Mouse (Mus musculus): Measurements from ENCODE around the gene Slc25a19.

Slc25a19 gene

GRCm38 (mm10) chr11:115640978-115641663 is 13.0 kb upstream of the Slc25a19 start:
- DNase-seq (ENCODE audit: low spot score in 2 of 2), result no peak

DNA sequence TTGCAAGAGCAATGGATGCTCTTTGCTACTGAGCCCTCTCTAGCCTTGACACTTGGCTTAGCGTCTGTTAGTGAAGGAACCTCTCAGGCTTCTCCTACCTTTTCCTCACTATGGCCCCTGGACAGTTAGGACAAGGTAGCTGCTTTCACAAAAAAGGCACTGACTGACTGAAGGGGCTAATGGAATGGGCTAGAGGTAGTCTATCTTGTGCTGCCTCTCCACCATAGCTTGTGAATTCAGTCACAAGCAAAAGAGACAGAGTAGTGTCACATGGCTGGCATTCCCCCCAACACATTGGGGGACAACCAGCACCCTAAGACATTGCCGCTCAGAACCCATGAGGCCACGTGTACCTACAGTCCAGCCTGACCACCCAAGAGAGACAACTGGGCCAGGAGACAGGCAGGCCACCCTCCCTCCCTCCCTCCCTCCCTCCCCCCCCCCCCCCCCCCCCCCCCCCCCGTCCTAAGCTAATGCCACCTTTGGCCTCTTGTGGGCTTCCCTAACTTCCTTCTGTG is 12.3 kb upstream of the Slc25a19 start:
- DNase-seq (ENCODE audit: low spot score in 2 of 2), result no peak

- no peak for DNase-seq (ENCODE audit: low spot score in 2 of 2)
These were observed 11.4 kb upstream of the Slc25a19 start for GRCm38 (mm10) chr11:115639540-115639939.

DNA sequence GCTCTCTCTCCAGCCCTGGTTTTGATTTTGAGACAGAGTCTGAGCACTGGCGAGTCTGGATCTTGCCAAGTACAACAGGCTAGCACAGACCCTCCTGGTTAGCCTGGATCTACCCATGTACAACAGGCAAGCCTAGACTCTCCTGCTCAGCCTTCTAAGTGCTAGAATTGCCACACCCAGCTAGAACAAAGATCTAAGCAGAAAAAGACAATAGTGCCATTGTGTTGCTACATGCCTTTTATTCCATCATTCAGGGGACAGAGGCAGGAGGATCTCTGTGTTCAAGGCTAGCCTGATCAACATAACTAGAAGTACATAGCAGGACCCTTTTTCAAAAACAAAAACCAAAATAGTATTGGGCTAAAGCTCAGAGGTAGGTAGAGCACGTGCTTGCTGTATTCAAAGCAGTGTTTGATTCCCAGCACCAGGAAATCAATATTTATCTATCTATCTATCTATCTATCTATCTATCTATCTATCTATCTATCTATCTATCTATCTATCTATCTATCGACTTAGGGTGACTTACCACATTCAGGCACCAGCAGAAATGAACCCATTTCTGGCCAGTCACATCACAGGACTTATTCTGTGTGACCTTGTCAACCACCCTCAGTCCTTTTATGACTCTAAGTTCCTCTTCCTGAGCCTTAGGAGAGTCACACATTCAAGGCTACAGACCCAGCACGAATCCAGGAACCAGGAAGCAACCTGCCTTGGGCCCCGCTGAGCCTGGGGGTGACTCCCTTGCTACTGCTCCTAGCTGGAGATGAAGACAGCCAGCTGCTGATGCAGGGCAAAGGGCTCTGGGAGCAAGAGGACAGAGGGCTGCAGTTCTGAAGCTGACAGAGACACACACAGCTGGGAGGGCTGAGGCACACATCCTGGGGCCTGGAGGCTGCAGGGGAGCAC is 10.7 kb upstream of the Slc25a19 start:
- no peak for DNase-seq (ENCODE audit: low spot score in 2 of 2)

DNA sequence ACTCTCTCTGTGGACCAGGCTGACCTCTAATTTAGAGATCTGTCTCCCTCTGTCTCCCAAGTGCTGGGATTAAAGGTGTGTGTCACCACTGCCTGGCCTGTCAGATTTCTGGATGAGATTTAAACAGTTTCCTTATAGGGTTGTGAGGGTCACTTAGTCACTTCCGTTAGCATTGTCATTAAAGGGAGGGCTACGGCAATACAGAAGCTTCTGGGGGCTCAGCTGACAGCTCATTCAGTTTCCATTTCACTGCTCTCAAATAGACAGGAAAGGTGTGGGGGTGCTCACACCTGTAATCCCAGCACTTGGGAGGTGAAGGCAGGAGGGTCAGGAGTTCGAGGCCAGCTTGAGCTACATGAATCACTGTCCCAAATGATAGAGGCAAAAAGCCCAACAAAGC is 8.9 kb upstream of the Slc25a19 start:
- DNase-seq (ENCODE audit: low spot score in 2 of 2), result no peak

GRCm38 (mm10) chr11:115635484-115635883 is 7.4 kb upstream of the Slc25a19 start:
- DNase-seq (ENCODE audit: low spot score in 2 of 2), result no peak

- DNase-seq (ENCODE audit: low spot score in 2 of 2), result no peak
These were observed 6.9 kb upstream of the Slc25a19 start for GRCm38 (mm10) chr11:115635041-115635440.

DNA sequence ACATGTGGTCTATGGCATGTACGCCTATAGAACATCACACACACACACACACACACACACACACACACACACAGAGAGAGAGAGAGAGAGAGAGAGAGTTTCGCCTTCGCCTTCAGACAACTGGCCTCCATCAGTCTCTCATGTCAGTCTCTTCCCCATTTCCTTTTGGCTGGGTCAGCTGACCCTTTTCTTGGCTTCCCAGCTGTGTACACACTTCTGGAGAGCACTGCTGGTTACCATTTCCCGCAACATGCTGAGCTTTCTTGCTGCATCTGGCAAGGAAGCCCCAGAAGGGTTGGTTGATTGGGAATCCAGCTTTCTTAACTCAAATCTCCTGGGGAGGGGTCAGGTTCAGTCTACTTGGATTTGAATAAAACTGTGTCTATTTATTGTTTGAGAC is 6.0 kb upstream of the Slc25a19 start:
- DNase-seq (ENCODE audit: low spot score in 2 of 2), result no peak

DNA sequence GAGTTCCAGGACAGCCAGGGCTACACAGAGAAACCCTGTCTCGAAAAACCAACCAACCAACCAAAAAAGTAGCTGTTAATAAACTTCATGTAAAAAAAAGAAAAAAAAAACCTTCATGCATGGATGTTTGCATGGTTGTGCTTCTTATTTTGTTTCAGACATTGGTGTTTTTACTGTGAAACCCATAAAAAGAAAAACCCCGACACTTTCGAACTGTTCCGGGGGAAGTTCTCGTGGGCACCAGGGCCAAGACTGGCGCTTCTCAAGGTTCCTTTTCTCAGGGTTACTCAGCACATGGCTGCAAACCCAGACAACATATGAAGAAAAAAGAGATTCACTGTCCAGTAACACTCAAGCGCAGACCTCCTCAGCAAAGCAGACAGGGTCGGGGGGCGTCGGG is 4.8 kb upstream of the Slc25a19 start:
- DNase-seq (ENCODE audit: low spot score in 2 of 2), result no peak

DNA sequence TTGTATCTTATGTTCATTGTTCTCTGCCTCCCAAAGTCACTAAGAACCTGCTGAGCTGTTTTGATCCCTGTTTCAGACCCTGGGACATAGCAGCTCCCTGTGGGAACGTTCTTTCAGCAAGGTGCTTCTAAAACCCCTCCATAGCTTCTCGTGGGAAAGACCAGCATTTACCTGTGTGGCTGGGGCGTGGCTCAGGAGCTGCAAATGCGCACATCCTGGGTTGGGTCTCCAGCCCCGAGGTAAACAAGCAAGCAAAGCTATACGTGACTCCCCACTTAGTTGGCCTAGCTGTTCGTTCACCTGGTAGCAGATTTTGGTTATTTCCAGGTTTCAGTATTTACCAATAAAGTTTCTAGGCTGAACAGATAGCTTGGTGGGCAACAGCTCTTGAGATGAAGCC is 4.2 kb upstream of the Slc25a19 start:
- no peak for DNase-seq (ENCODE audit: low spot score in 2 of 2)

- no peak for DNase-seq (ENCODE audit: low spot score in 2 of 2)
These were observed 3.4 kb upstream of the Slc25a19 start for GRCm38 (mm10) chr11:115631505-115631890.

GRCm38 (mm10) chr11:115630532-115631504 is 2.7 kb upstream of the Slc25a19 start:
- no peak for DNase-seq (ENCODE audit: low spot score in 2 of 2)

DNA sequence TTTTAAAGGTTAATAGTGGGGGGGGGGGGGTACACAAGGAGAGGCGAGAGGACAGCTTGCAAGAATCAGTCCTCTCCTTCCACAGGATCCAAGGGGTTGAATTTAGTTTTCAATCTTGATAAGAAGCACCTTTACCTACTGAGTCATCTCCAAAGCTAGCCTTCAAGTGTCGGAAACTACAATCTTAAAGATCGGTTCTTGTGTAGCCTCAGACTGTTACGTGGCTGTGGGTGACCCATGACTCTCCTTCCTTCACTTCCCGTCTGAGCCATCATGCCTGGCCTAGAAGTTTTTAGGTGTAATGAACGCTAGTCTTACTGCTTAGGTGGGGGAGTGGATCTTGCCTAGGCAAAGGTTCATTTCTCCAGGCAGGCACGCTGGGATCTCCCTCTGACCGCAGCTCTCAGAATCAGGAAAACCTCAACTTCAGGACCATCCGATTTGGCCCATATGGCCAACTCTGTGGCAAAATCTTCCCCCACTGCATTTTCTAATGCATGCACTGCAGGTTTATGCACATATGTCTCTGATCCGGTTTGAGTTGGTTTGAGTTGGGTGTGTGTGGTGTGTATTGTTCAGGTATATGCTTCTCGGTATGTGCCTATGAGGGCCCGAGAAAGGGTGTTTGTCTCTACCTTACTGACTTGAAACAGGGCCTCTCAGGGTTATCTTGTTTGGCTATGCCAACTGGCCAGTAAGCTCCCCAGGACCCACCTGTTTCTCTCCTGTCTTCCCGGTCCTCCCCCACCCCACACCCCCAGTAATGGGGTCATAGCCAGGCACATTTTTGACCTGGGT is 1.8 kb upstream of the Slc25a19 start:
- no peak for DNase-seq (ENCODE audit: low spot score in 2 of 2)

GRCm38 (mm10) chr11:115628465-115629101 is 488 bp upstream of the Slc25a19 start:
- DNase-seq (ENCODE audit: low spot score in 2 of 2), result no peak

DNA sequence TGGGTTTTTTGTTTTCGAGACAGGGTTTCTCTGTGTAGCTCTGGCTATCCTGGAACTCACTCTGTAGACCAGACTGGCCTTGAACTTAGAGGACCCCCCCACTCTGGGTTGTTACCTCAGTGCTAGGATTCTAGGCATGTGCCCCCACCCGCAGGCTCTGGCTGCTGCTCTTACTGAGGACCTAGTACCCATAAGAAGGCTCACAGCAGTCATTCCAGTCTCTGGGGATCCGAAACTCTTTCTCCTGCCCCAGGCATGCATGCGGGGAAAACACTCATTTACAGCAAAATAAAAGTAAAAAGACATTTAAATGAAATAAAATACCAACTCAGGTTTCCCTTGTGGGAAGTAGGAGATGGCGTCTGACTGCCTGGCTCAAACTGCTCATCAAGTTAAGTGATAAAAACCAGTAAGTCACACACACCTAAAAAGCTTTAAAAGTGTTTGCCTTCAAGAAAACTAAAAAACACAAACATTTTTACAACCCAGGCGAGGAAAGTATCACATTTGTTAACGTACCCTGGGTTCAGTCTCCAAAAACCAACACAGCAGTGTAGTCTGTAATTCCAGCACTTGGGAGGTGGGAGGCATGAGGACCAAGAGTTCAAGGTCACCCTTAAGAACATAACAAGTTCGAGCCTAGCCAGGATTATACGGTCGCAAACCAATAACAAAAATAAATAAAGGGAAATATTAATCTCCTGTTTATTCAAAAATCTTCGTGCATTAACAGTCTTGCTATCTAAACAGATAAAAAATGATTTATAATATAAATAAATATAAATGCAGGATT is 1.1 kb downstream of the Slc25a19 start:
- DNase-seq (ENCODE audit: low spot score in 2 of 2), result no peak

DNA sequence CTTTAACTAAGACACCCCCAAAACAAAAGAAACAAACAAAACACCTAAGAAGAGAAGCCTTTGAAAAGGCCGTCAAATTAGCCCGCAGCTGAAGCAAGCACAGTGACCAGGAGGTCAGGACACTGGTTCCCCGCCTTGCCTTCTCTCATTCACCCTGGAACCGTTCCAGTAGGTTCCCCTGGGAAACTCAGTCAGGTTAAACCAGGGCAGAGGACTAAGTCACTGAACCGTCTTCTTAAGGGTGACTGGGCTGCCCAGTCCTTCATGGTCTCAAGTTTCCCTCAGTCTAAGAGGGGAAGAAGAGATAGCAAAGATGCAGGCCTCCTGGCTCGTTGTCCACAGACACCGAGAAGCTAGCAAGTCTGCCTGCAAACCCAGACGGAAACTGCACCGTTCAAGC is 2.2 kb downstream of the Slc25a19 start:
- DNase-seq (ENCODE audit: low spot score in 2 of 2), result no peak

- no peak for DNase-seq (ENCODE audit: low spot score in 2 of 2)
These were observed 4.5 kb downstream of the Slc25a19 start for GRCm38 (mm10) chr11:115623487-115624070.

DNA sequence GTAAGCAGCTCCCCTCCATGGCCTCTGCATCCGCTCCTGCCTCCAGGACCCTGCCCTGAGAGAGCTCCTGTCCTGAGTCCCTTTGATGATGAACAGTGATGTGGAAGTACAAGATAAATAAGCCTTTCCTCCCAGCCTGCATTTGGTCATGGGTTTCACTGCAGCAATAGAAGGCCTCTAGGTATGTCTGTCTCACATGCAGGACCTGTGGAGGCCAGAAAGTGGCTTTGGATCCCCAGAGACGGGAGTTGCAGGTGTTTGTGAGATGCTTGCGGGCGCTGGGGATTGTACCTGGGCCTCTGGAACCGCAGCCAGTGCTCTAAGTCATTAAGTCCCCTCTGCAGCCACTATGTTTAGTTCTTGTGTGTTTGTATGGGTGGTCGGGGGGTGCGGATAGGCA is 8.1 kb downstream of the Slc25a19 start:
- DNase-seq (ENCODE audit: low spot score in 2 of 2), result no peak
